Mouse (Mus musculus) MEL-GATA-1-ER (cell line): ENCODE results near the gene Ncoa1.
"Not testable (repeated sequence)": the region's sequence is repeated elsewhere in the genome, so short reads cannot be mapped to it uniquely, and the experiment has no call there.

ENCODE experiments used
- DNase-seq: peaks from one replicate; pipeline ENCODE4 v3.0.0-alpha.2; 2012; ENCODE audit warnings: low read depth; ENCODE audit errors: extremely low read depth

The Ncoa1 gene

GRCm38 (mm10) chr12:4403206-4403605 is 73.8 kb downstream of the Ncoa1 start:
- no peak for DNase-seq

- no peak for DNase-seq
Measured at GRCm38 (mm10) chr12:4396221-4396620, 80.8 kb downstream of the Ncoa1 start.

GRCm38 (mm10) chr12:4392590-4392989 is 84.4 kb downstream of the Ncoa1 start:
- no peak for DNase-seq

GRCm38 (mm10) chr12:4392074-4392473 is 84.9 kb downstream of the Ncoa1 start:
- DNase-seq, result no peak

GRCm38 (mm10) chr12:4391256-4391655 is 85.7 kb downstream of the Ncoa1 start:
- DNase-seq, result no peak

GRCm38 (mm10) chr12:4390721-4391120 is 86.3 kb downstream of the Ncoa1 start:
- DNase-seq, result no peak

- DNase-seq, result no peak
Measured at GRCm38 (mm10) chr12:4386077-4386719, 90.8 kb downstream of the Ncoa1 start.

- no peak for DNase-seq
Measured at GRCm38 (mm10) chr12:4383061-4383460, 93.9 kb downstream of the Ncoa1 start.

- no peak for DNase-seq
Measured at GRCm38 (mm10) chr12:4379298-4379957, 97.6 kb downstream of the Ncoa1 start.

GRCm38 (mm10) chr12:4376475-4376874 is 100.5 kb downstream of the Ncoa1 start:
- no peak for DNase-seq

- no peak for DNase-seq
Measured at GRCm38 (mm10) chr12:4374816-4375493, 102.0 kb downstream of the Ncoa1 start.

GRCm38 (mm10) chr12:4371406-4371805 is 105.6 kb downstream of the Ncoa1 start:
- no peak for DNase-seq

- no peak for DNase-seq
Measured at GRCm38 (mm10) chr12:4365951-4366350, 111.0 kb downstream of the Ncoa1 start.

GRCm38 (mm10) chr12:4359475-4359874 is 117.5 kb downstream of the Ncoa1 start:
- DNase-seq, result no peak

- not testable (repeated sequence) for DNase-seq
Measured at GRCm38 (mm10) chr12:4358653-4359052, 118.3 kb downstream of the Ncoa1 start.

- DNase-seq, result no peak
Measured at GRCm38 (mm10) chr12:4358100-4358499, 118.9 kb downstream of the Ncoa1 start.

GRCm38 (mm10) chr12:4356834-4357445 is 120.0 kb downstream of the Ncoa1 start:
- no peak for DNase-seq

- DNase-seq, result no peak
Measured at GRCm38 (mm10) chr12:4355019-4355730, 121.8 kb downstream of the Ncoa1 start.

- DNase-seq, result no peak
Measured at GRCm38 (mm10) chr12:4343216-4343615, 133.8 kb downstream of the Ncoa1 start.

- no peak for DNase-seq
Measured at GRCm38 (mm10) chr12:4342087-4342486, 134.9 kb downstream of the Ncoa1 start.

GRCm38 (mm10) chr12:4340325-4340924 is 136.6 kb downstream of the Ncoa1 start:
- DNase-seq, result no peak
